Mouse (Mus musculus): ENCODE measurements around the gene Klhl35. TPM values are rescaled to one million over a fixed set of nuclear protein-coding genes. Genes with fewer than 3 reads are reported as not detected.

The Klhl35 gene
- 1 to 10 TPM; 1.5 to 5.8 TPM for polyA plus RNA-seq (2017; shearing (Covaris generic))

GRCm38 (mm10) chr7:99465811-99466210, at the start of gene Klhl35:
TSS of gene Klhl35 (plus strand) at chr7:99466004.

DNA sequence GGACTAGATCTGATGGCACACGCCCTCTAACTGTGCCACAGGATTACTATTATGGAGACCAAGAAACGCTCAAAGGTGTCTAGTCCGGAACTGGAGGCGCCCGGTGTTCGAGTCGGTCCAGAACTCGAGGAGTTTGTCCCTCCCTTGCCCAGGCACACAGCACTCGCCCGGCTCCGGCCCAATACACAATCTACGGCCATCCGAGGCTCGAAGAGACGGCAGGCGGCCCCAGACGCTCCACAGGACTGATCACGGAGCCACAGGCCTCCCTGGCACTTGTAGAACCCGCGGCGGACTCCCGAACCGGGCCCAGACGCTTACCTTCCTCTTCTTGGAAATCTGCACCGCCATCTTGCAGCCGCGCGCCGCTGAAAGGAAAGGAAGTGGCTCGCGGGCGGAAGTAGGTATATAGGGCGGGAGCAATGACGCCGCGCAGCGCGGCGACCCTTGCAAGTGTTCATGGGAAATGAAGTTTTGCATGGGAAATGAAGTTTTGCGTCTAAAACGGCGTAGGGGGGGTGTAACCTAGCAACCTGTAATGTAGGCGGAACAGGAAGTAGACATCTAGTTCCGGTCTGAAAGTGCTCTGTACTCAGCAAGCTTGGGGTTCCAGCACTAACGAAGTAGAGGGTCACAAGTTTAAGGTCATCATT, 17.6 kb downstream of the Klhl35 start, which contains the start of gene Rps3:
Gene Rps3, minus strand, starts transcription at position 468 of the 653 bp plus-strand sequence.

Other genes starting within 250 kb of the Klhl35 start
- gene Mogat2, start 227.4 kb upstream of the Klhl35 start, polyA plus RNA-seq (2017; shearing (Covaris generic)) = not detected
- 10 to 100 TPM; 35.0 to 36.0 TPM for gene Map6, start 198.6 kb upstream of the Klhl35 start, polyA plus RNA-seq (2017; shearing (Covaris generic))
- not detected for gene Serpinh1, start 112.8 kb upstream of the Klhl35 start, polyA plus RNA-seq (2017; shearing (Covaris generic))
- gene Gdpd5, start 84.6 kb upstream of the Klhl35 start, polyA plus RNA-seq (2017; shearing (Covaris generic)) = 10 to 100 TPM in 1 of 2 experiments, 1 to 10 TPM in 1; 8.4 to 28.4 TPM
- gene Rps3, start 17.7 kb downstream of the Klhl35 start, polyA plus RNA-seq (2017; shearing (Covaris generic)) = 1,000 to 10,000 TPM; 1,095 to 1,751 TPM
- gene Arrb1, start 69.5 kb downstream of the Klhl35 start, polyA plus RNA-seq (2017; shearing (Covaris generic)) = 10 to 100 TPM; 10.5 to 13.8 TPM
- gene Tpbgl, start 161.1 kb downstream of the Klhl35 start, polyA plus RNA-seq (2017; shearing (Covaris generic)) = under 1 TPM; 0.11 to 0.98 TPM
- under 1 TPM; 0.24 to 0.81 TPM for gene Slco2b1, start 245.3 kb downstream of the Klhl35 start, polyA plus RNA-seq (2017; shearing (Covaris generic))

All from activated CD4-positive, CD25-positive, alpha-beta regulatory T cell (primary cell).